8 mouse cellular contexts compared by ENCODE assay signal in the genomic region with DNA sequence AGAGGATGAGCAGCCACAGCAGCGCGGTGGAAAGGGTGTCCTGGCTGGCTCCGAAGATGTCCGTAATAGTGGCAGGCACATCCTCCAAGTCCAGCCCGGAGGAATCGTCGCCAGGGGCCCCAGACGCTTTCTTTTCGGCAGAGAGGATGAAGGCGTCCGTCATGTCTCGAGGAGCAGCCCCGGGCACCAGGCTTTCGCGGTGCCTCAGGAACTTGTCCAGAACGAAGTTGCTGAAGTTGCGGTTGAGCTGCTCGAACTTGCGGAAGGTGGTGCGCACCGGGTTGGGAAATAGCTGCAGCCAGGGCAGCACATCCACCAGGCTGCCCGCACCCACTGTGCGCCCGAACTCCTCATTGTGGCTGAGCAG. TPM values are rescaled to one million over a fixed set of nuclear protein-coding genes. Genes with fewer than 3 reads are reported as not detected.
DNase-seq lines count a peak whose midpoint lies in the region; ATAC-seq lines count a peak whose summit lies in the region.

No protein-coding gene starts in this region.

- under 1% methylated on average over 24 of the region's 24 CpGs for WGBS in heart, embryonic 13.5 days
- under 1% methylated on average over 24 of the region's 24 CpGs for WGBS in liver, embryonic 11.5 days
- under 1% methylated on average over 24 of the region's 24 CpGs for WGBS in stomach, embryonic 15.5 days

- no peaks in the 10 kb centered on the region for H3K36me3 ChIP-seq in heart, embryonic 13.5 days
- H3K36me3 ChIP-seq in liver, embryonic 11.5 days (ENCODE audit: control insufficient read depth, insufficient read depth, low read length) = no peaks in the 10 kb centered on the region
- H3K36me3 ChIP-seq in stomach, embryonic 15.5 days = no peaks in the 10 kb centered on the region

- H3K27me3 ChIP-seq in heart, embryonic 13.5 days (replicated peaks) = peaks cover 73% of the 10 kb centered on the region
- H3K27me3 ChIP-seq in liver, embryonic 11.5 days (replicated peaks; ENCODE audit: control insufficient read depth, insufficient read depth, low read length) = peaks cover 66% of the 10 kb centered on the region
- H3K27me3 ChIP-seq in stomach, embryonic 15.5 days (replicated peaks) = peaks cover 38% of the 10 kb centered on the region

- H3K9ac ChIP-seq in heart, embryonic 13.5 days = peak overlapping the region; percentile 51
- H3K9ac ChIP-seq in liver, embryonic 11.5 days (ENCODE audit: low read depth, low read length) = peak overlapping the region; percentile 38
- H3K9ac ChIP-seq in stomach, embryonic 15.5 days = 0 out of 2 replicates have a peak overlapping the region, but pooled peaks have one; percentile 9

- no peak overlapping the region for H3K27ac ChIP-seq in heart, embryonic 13.5 days (replicated peaks)
- H3K27ac ChIP-seq in liver, embryonic 11.5 days (ENCODE audit: low read depth, low read length) = no peak overlapping the region
- no peak overlapping the region for H3K27ac ChIP-seq in stomach, embryonic 15.5 days

- ATAC-seq in heart, embryonic 13.5 days (ENCODE audit: extremely low read depth, insufficient number of reproducible peaks, low FRiP score, low TSS enrichment) = no peak
- no peak for ATAC-seq in liver, embryonic 11.5 days (replicated peaks; ENCODE audit: low FRiP score)
- ATAC-seq in stomach, embryonic 15.5 days (ENCODE audit: insufficient read depth, low FRiP score, low read depth) = no peak

- no peaks in the 10 kb centered on the region for H3K9me3 ChIP-seq in heart, embryonic 13.5 days
- H3K9me3 ChIP-seq in liver, embryonic 11.5 days (ENCODE audit: control insufficient read depth, low read length) = no peaks in the 10 kb centered on the region
- H3K9me3 ChIP-seq in stomach, embryonic 15.5 days = no peaks in the 10 kb centered on the region

- H3K4me2 ChIP-seq in heart, embryonic 13.5 days = peak overlapping the region; percentile 79
- H3K4me2 ChIP-seq in liver, embryonic 11.5 days = peak overlapping the region; percentile 80
- H3K4me2 ChIP-seq in stomach, embryonic 15.5 days = peak overlapping the region; percentile 89

- peak overlapping the region; percentile 57 for H3K4me3 ChIP-seq in heart, embryonic 13.5 days
- H3K4me3 ChIP-seq in liver, embryonic 11.5 days (ENCODE audit: low read depth, low read length) = peak overlapping the region; percentile 43
- H3K4me3 ChIP-seq in stomach, embryonic 15.5 days (replicated peaks) = peak overlapping the region; percentile 42

- H3K4me1 ChIP-seq in heart, embryonic 13.5 days = peaks cover 35% of the 10 kb centered on the region
- peaks cover 15% of the 10 kb centered on the region; the same call in 1 of the 2 replicates for H3K4me1 ChIP-seq in liver, embryonic 11.5 days (replicated peaks; ENCODE audit: control insufficient read depth, insufficient read depth, low read length)
- peaks cover 33% of the 10 kb centered on the region for H3K4me1 ChIP-seq in stomach, embryonic 15.5 days

- DNase-seq in adrenal gland, postnatal 14 days = peak; percentile 10
- no peak for DNase-seq in adrenal gland, adult 18-20 months (ENCODE audit: low spot score in 2 of 2)
- peak; percentile 37 for DNase-seq in NIH3T3 (ENCODE audit: low read depth)
- DNase-seq in liver, embryonic 11.5 days (ENCODE audit: low spot score) = no peak
- no peak for DNase-seq in thymus, postnatal 36 days
- no peak for DNase-seq in gastrocnemius, postnatal 14 days

- intact Hi-C loops in gastrocnemius, postnatal 14 days (cut with DNase I; ENCODE audit: low total_unique reads) = loop anchor here (10.0 kb wide), 1 partner anchor 48 kb away; no protein-coding TSS in a partner anchor

RNA-seq across cellular contexts. Expression of gene Cyp1b1, which starts 1.6 kb away (rescaled TPM):
- total RNA-seq in adrenal gland, postnatal 14 days (2021) = 21.2 and 33.9 TPM in 2 replicates
- total RNA-seq in adrenal gland, adult 18-20 months (2021) = 10 to 100 TPM; 28.1 to 39.5 TPM
- 1.2 and 1.6 TPM in 2 replicates for polyA plus RNA-seq in heart, embryonic 13.5 days (2015; fragmentation: Nextera tagmentation; extraction: Ambion mirVana)
- polyA plus RNA-seq in liver, embryonic 11.5 days (2014; fragmentation: Nextera tagmentation; extraction: Ambion mirVana) = 6.9 and 10.2 TPM in 2 replicates
- 7.7 and 9.1 TPM in 2 replicates for polyA plus RNA-seq in stomach, embryonic 15.5 days (2015; fragmentation: Nextera tagmentation; extraction: Ambion mirVana)
- under 1 TPM; 0.35 to 0.40 TPM for total RNA-seq in gastrocnemius, postnatal 14 days (2021)

Comparison
In these comparisons a context has a peak if more than half of its experiments do, and no peak if none do; other contexts are left out.
1. DNase-seq: peak in adrenal gland, postnatal 14 days (single experiment) and NIH3T3 (single experiment); none in adrenal gland, adult 18-20 months (0 of 2), liver, embryonic 11.5 days (single experiment), thymus, postnatal 36 days (0 of 2) and gastrocnemius, postnatal 14 days (single experiment).
2. RNA of gene Cyp1b1, which starts 1.6 kb away (total RNA-seq): 28.1 to 39.5 TPM in adrenal gland, adult 18-20 months and 21.2 to 33.9 TPM in adrenal gland, postnatal 14 days; 0.35 to 0.40 TPM in gastrocnemius, postnatal 14 days; every median in the first group is over 10 times any median in the second.
3. Peak in every context shown above with its lines, with median percentiles within 50 percentile points of each other: H3K4me2 ChIP-seq, H3K4me3 ChIP-seq and H3K9ac ChIP-seq.